Mouse (Mus musculus): Measurements from ENCODE around the gene Lonp1. TPM values are rescaled to one million over a fixed set of nuclear protein-coding genes. Genes with fewer than 3 reads are reported as not detected.

Gene Lonp1
- polyA plus RNA-seq, 1 experiment, result 120 TPM

- H3ac ChIP-seq (ENCODE audit: control insufficient read depth, insufficient read length, low read depth), result no peak overlapping the region
- no peaks in the 10 kb centered on the region for H3K79me3 ChIP-seq (ENCODE audit: low read depth)
- no peaks in the 10 kb centered on the region for H3K27me3 ChIP-seq (ENCODE audit: control insufficient read depth, insufficient read depth, insufficient read length)
- no peak for TF ChIP-seq MAX (IDR thresholded peaks at IDR 0.05)
- TF ChIP-seq CTCF (IDR thresholded peaks at IDR 0.05; ENCODE audit: control insufficient read depth, insufficient read depth, insufficient read length), result no peak
- no peak for TF ChIP-seq USF1 (IDR thresholded peaks at IDR 0.05; ENCODE audit: low read depth)
- TF ChIP-seq MYOG (IDR thresholded peaks at IDR 0.05; ENCODE audit: control insufficient read depth, extremely low read depth, insufficient read length), result no peak
- no peak for TF ChIP-seq CEBPB (IDR thresholded peaks at IDR 0.05; ENCODE audit: low read depth)
- no peak for TF ChIP-seq MYOD1 (IDR thresholded peaks at IDR 0.05; ENCODE audit: control insufficient read depth, insufficient read length, low read depth)
- TF ChIP-seq FOSL1 (IDR thresholded peaks at IDR 0.05; ENCODE audit: insufficient read depth, low read length, poor library complexity, severe bottlenecking), result no peak
- no peak overlapping the region for H3K4me3 ChIP-seq (ENCODE audit: insufficient read depth, poor library complexity, severe bottlenecking)
- peaks cover 66% of the 10 kb centered on the region for H3K36me3 ChIP-seq (ENCODE audit: control insufficient read depth, insufficient read depth)
- peaks cover 29% of the 10 kb centered on the region for H3K79me2 ChIP-seq (ENCODE audit: control insufficient read depth, insufficient read depth)
Measured at GRCm38 (mm10) chr17:56605431-56605830, 21.3 kb downstream of the Lonp1 start.

GRCm38 (mm10) chr17:56604422-56604821, 22.3 kb downstream of the Lonp1 start:
- Histone ChIP-seq H3K79me2 (ENCODE audit: control insufficient read depth, insufficient read depth) (peaks cover 23% of the 10 kb centered on the region), H3K79me3 (ENCODE audit: low read depth) (no peaks in the 10 kb centered on the region), H3K36me3 (ENCODE audit: control insufficient read depth, insufficient read depth) (peaks cover 76% of the 10 kb centered on the region), H3ac (ENCODE audit: control insufficient read depth, insufficient read length, low read depth) (no peak overlapping the region), H3K27me3 (ENCODE audit: control insufficient read depth, insufficient read depth, insufficient read length) (no peaks in the 10 kb centered on the region), H3K4me3 (ENCODE audit: insufficient read depth, poor library complexity, severe bottlenecking) (no peak overlapping the region)
- TF ChIP-seq MAX (IDR thresholded peaks at IDR 0.05) (no peak), FOSL1 (IDR thresholded peaks at IDR 0.05; ENCODE audit: insufficient read depth, low read length, poor library complexity, severe bottlenecking) (no peak), CTCF (IDR thresholded peaks at IDR 0.05; ENCODE audit: control insufficient read depth, insufficient read depth, insufficient read length) (no peak), CEBPB (IDR thresholded peaks at IDR 0.05; ENCODE audit: low read depth) (no peak), MYOG (IDR thresholded peaks at IDR 0.05; ENCODE audit: control insufficient read depth, extremely low read depth, insufficient read length) (no peak), USF1 (IDR thresholded peaks at IDR 0.05; ENCODE audit: low read depth) (no peak), MYOD1 (IDR thresholded peaks at IDR 0.05; ENCODE audit: control insufficient read depth, insufficient read length, low read depth) (no peak)

- Histone ChIP-seq H3K79me2 (ENCODE audit: control insufficient read depth, insufficient read depth) (peaks cover 20% of the 10 kb centered on the region), H3ac (ENCODE audit: control insufficient read depth, insufficient read length, low read depth) (no peak overlapping the region), H3K27me3 (ENCODE audit: control insufficient read depth, insufficient read depth, insufficient read length) (no peaks in the 10 kb centered on the region), H3K79me3 (ENCODE audit: low read depth) (no peaks in the 10 kb centered on the region), H3K36me3 (ENCODE audit: control insufficient read depth, insufficient read depth) (peaks cover 80% of the 10 kb centered on the region), H3K4me3 (ENCODE audit: insufficient read depth, poor library complexity, severe bottlenecking) (no peak overlapping the region)
- no peak for TF ChIP-seq FOSL1 (IDR thresholded peaks at IDR 0.05; ENCODE audit: insufficient read depth, low read length, poor library complexity, severe bottlenecking)
- no peak for TF ChIP-seq MYOD1 (IDR thresholded peaks at IDR 0.05; ENCODE audit: control insufficient read depth, insufficient read length, low read depth)
- no peak for TF ChIP-seq USF1 (IDR thresholded peaks at IDR 0.05; ENCODE audit: low read depth)
- no peak for TF ChIP-seq MYOG (IDR thresholded peaks at IDR 0.05; ENCODE audit: control insufficient read depth, extremely low read depth, insufficient read length)
- no peak for TF ChIP-seq CTCF (IDR thresholded peaks at IDR 0.05; ENCODE audit: control insufficient read depth, insufficient read depth, insufficient read length)
- TF ChIP-seq CEBPB (IDR thresholded peaks at IDR 0.05; ENCODE audit: low read depth), result no peak
- no peak for TF ChIP-seq MAX (IDR thresholded peaks at IDR 0.05)
Measured at GRCm38 (mm10) chr17:56604070-56604380, 22.7 kb downstream of the Lonp1 start.

- Histone ChIP-seq H3K4me3 (ENCODE audit: insufficient read depth, poor library complexity, severe bottlenecking) (no peak overlapping the region), H3K79me3 (ENCODE audit: low read depth) (no peaks in the 10 kb centered on the region), H3K79me2 (ENCODE audit: control insufficient read depth, insufficient read depth) (peaks cover 14% of the 10 kb centered on the region), H3K27me3 (ENCODE audit: control insufficient read depth, insufficient read depth, insufficient read length) (no peaks in the 10 kb centered on the region), H3ac (ENCODE audit: control insufficient read depth, insufficient read length, low read depth) (no peak overlapping the region), H3K36me3 (ENCODE audit: control insufficient read depth, insufficient read depth) (peaks cover 80% of the 10 kb centered on the region)
- TF ChIP-seq USF1 (IDR thresholded peaks at IDR 0.05; ENCODE audit: low read depth) (no peak), CEBPB (IDR thresholded peaks at IDR 0.05; ENCODE audit: low read depth) (no peak), CTCF (IDR thresholded peaks at IDR 0.05; ENCODE audit: control insufficient read depth, insufficient read depth, insufficient read length) (no peak), MYOG (IDR thresholded peaks at IDR 0.05; ENCODE audit: control insufficient read depth, extremely low read depth, insufficient read length) (no peak), MAX (IDR thresholded peaks at IDR 0.05) (no peak), MYOD1 (IDR thresholded peaks at IDR 0.05; ENCODE audit: control insufficient read depth, insufficient read length, low read depth) (no peak), FOSL1 (IDR thresholded peaks at IDR 0.05; ENCODE audit: insufficient read depth, low read length, poor library complexity, severe bottlenecking) (no peak)
Measured at GRCm38 (mm10) chr17:56603186-56604069, 23.3 kb downstream of the Lonp1 start.

GRCm38 (mm10) chr17:56593527-56594271, 33.0 kb downstream of the Lonp1 start:
- H3K27me3 ChIP-seq (ENCODE audit: control insufficient read depth, insufficient read depth, insufficient read length), result no peaks in the 10 kb centered on the region
- no peak overlapping the region for H3ac ChIP-seq (ENCODE audit: control insufficient read depth, insufficient read length, low read depth)
- TF ChIP-seq MYOD1 (IDR thresholded peaks at IDR 0.05; ENCODE audit: control insufficient read depth, insufficient read length, low read depth) (peak; percentile 79), CTCF (IDR thresholded peaks at IDR 0.05; ENCODE audit: control insufficient read depth, insufficient read depth, insufficient read length) (no peak)

More at GRCm38 (mm10) chr17:56593527-56594271, 33.0 kb downstream of the Lonp1 start:
- H3K36me3 ChIP-seq (ENCODE audit: control insufficient read depth, insufficient read depth), result peaks cover 94% of the 10 kb centered on the region
- H3K79me2 ChIP-seq (ENCODE audit: control insufficient read depth, insufficient read depth), result peaks cover 78% of the 10 kb centered on the region
- H3K79me3 ChIP-seq (ENCODE audit: low read depth), result peaks cover 69% of the 10 kb centered on the region
- no peak overlapping the region for H3K4me3 ChIP-seq (ENCODE audit: insufficient read depth, poor library complexity, severe bottlenecking)
